Mouse (Mus musculus): ENCODE measurements around the gene Fcrlb.

Gene Fcrlb

GRCm38 (mm10) chr1:170907456-170908191 lies 5.1 kb downstream of the Fcrlb start:
- no peak for DNase-seq

- DNase-seq = no peak
Measured at GRCm38 (mm10) chr1:170907111-170907455, 5.7 kb downstream of the Fcrlb start.

- DNase-seq = no peak
Measured at GRCm38 (mm10) chr1:170903485-170903884, 9.3 kb downstream of the Fcrlb start.

- peak; percentile 72 to 89 for DNase-seq
Measured at GRCm38 (mm10) chr1:170901536-170902238, 11.1 kb downstream of the Fcrlb start.

GRCm38 (mm10) chr1:170900799-170901467 lies 11.8 kb downstream of the Fcrlb start:
- DNase-seq = peak; percentile 22 to 59

- DNase-seq = no peak
Measured at GRCm38 (mm10) chr1:170898413-170899075, 14.2 kb downstream of the Fcrlb start.

GRCm38 (mm10) chr1:170896651-170897281 lies 16.0 kb downstream of the Fcrlb start:
- no peak for DNase-seq

- peak in 1 of 2 experiments; percentile 22 for DNase-seq
Measured at GRCm38 (mm10) chr1:170894603-170895602, 17.8 kb downstream of the Fcrlb start.

GRCm38 (mm10) chr1:170892279-170892678 lies 20.5 kb downstream of the Fcrlb start:
- DNase-seq = no peak

- no peak for DNase-seq
Measured at GRCm38 (mm10) chr1:170891646-170892045, 21.1 kb downstream of the Fcrlb start.

GRCm38 (mm10) chr1:170889310-170889709 lies 23.4 kb downstream of the Fcrlb start:
- DNase-seq = no peak

GRCm38 (mm10) chr1:170886044-170886458 lies 26.7 kb downstream of the Fcrlb start:
- DNase-seq = no peak

GRCm38 (mm10) chr1:170884978-170885561 lies 27.7 kb downstream of the Fcrlb start, which contains the start of the genes Gm26620 and Dusp12:
Gm26620 (plus strand) TSS chr1:170885065.
Dusp12 (minus strand) TSS chr1:170885540.
- peak; percentile 86 to 88 for DNase-seq

GRCm38 (mm10) chr1:170884390-170884789 lies 28.4 kb downstream of the Fcrlb start:
- DNase-seq = no peak

GRCm38 (mm10) chr1:170882915-170883485 lies 29.7 kb downstream of the Fcrlb start:
- peak in 1 of 2 experiments; percentile 59 for DNase-seq

- no peak for DNase-seq
Measured at GRCm38 (mm10) chr1:170876906-170877305, 35.8 kb downstream of the Fcrlb start.

- DNase-seq = no peak
Measured at GRCm38 (mm10) chr1:170875676-170876075, 37.1 kb downstream of the Fcrlb start.

- no peak for DNase-seq
Measured at GRCm38 (mm10) chr1:170871961-170872360, 40.8 kb downstream of the Fcrlb start.

GRCm38 (mm10) chr1:170871402-170871801 lies 41.3 kb downstream of the Fcrlb start:
- DNase-seq = no peak

GRCm38 (mm10) chr1:170868905-170869283 lies 43.8 kb downstream of the Fcrlb start:
- no peak for DNase-seq

Data from kidney, adult 8-10 months (tissue).